Mouse (Mus musculus) embryonic fibroblast, embryonic 13.5 days (primary cell): Measurements from ENCODE around the gene Tyk2.

Source experiments
- CTCF ChIP-seq: IDR thresholded peaks from 2 replicates; pipeline ENCODE4 v1.5.1; 2011; ENCODE audit warnings: mild to moderate bottlenecking, control low read depth, low read length, moderate library complexity, borderline replicate concordance; ENCODE audit not compliant: insufficient read depth
- POLR2A ChIP-seq: IDR thresholded peaks from 2 replicates; pipeline ENCODE4 v1.6.1; 2011; ENCODE audit warnings: low read depth, mild to moderate bottlenecking, control low read depth, low read length, moderate library complexity

DNA sequence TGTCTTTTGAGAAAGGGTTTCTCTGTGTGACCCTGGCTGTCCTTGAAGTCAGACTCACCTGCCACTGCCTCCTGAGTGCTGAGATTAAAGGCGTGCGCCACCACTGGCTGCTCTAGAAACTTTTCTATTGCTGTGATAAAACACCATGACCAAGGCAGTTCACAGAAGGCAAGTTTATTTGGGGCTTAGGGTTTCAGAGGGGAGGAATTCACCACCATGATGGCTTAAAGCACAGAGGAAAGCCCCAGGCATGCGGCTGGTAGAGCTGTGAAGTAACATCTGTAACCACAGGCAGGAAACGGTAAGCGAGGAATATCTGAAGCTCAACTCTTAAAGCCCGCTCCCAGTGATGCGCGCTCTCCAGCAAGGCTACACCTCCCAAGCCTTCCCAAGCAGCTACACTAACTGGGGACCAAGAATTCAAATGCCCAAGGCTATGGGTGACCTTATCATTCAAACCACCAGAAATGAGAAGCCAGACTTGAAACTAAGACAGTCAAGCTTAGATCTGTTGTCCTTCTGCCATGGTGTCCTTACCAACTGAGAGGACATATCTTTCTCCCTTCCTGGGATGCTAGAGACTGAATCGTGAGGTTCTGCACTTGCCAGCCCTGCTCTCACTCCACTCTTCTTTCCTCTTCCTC lies 2.1 kb upstream of the Tyk2 start:
- TF ChIP-seq POLR2A (no peak), CTCF (no peak)
